Mouse (Mus musculus): ENCODE measurements around the gene Thpo. TPM values are rescaled to one million over a fixed set of nuclear protein-coding genes. Genes with fewer than 3 reads are reported as not detected.

The Thpo gene
- polyA plus RNA-seq, 1 experiment from 2014 or later: 0.62 TPM

GRCm38 (mm10) chr16:20726384-20726783, 7.9 kb downstream of the Thpo start:
- no peak for DNase-seq (ENCODE audit: low spot score)
- no peak for ATAC-seq (replicated peaks; ENCODE audit: low FRiP score, low read depth)
- no peaks in the 10 kb centered on the region for H3K4me1 ChIP-seq (replicated peaks; ENCODE audit: insufficient read depth, low read length)
- H3K9me3 ChIP-seq (replicated peaks; ENCODE audit: low read length): no peaks in the 10 kb centered on the region
- H3K4me3 ChIP-seq (replicated peaks; ENCODE audit: low read depth, low read length): no peak overlapping the region
- H3K36me3 ChIP-seq (ENCODE audit: insufficient read depth, low read length): peaks cover 3% of the 10 kb centered on the region; the same call in 1 of the 2 replicates
- H3K27me3 ChIP-seq (ENCODE audit: insufficient read depth, low read length): no peaks in the 10 kb centered on the region
- 64% methylated on average over 1 of the region's 1 CpGs for WGBS
- no peak overlapping the region for H3K27ac ChIP-seq
- H3K4me2 ChIP-seq (ENCODE audit: low read length): no peak overlapping the region
- H3K9ac ChIP-seq (ENCODE audit: low read depth, low read length): no peak overlapping the region
- no peak for TF ChIP-seq CTCF (IDR thresholded peaks at IDR 0.05; ENCODE audit: low read depth)

- H3K9me3 ChIP-seq (replicated peaks; ENCODE audit: low read length): no peaks in the 10 kb centered on the region
- H3K27ac ChIP-seq: no peak overlapping the region
- no peak overlapping the region for H3K4me2 ChIP-seq (ENCODE audit: low read length)
- no peak overlapping the region for H3K9ac ChIP-seq (ENCODE audit: low read depth, low read length)
- ATAC-seq (replicated peaks; ENCODE audit: low FRiP score, low read depth) (no peak), DNase-seq (ENCODE audit: low spot score) (no peak)
- H3K4me1 ChIP-seq (replicated peaks; ENCODE audit: insufficient read depth, low read length): no peaks in the 10 kb centered on the region
- no peak overlapping the region for H3K4me3 ChIP-seq (replicated peaks; ENCODE audit: low read depth, low read length)
- TF ChIP-seq CTCF (IDR thresholded peaks at IDR 0.05; ENCODE audit: low read depth): no peak
- H3K27me3 ChIP-seq (ENCODE audit: insufficient read depth, low read length): no peaks in the 10 kb centered on the region
- WGBS: 82% methylated on average over 4 of the region's 4 CpGs
- H3K36me3 ChIP-seq (ENCODE audit: insufficient read depth, low read length): peaks cover 6% of the 10 kb centered on the region
Measured at GRCm38 (mm10) chr16:20725750-20726149, 8.6 kb downstream of the Thpo start.

- no peak overlapping the region for H3K4me2 ChIP-seq (ENCODE audit: low read length)
- 83% methylated on average over 7 of the region's 7 CpGs for WGBS
Measured at GRCm38 (mm10) chr16:20725321-20725720, 9.0 kb downstream of the Thpo start.

GRCm38 (mm10) chr16:20724338-20724748, 10.0 kb downstream of the Thpo start:
- Histone ChIP-seq H3K9me3 (replicated peaks; ENCODE audit: low read length) (no peaks in the 10 kb centered on the region), H3K36me3 (ENCODE audit: insufficient read depth, low read length) (peaks cover 16% of the 10 kb centered on the region), H3K4me3 (replicated peaks; ENCODE audit: low read depth, low read length) (no peak overlapping the region), H3K4me1 (replicated peaks; ENCODE audit: insufficient read depth, low read length) (no peaks in the 10 kb centered on the region), H3K27ac (no peak overlapping the region), H3K27me3 (ENCODE audit: insufficient read depth, low read length) (no peaks in the 10 kb centered on the region), H3K9ac (ENCODE audit: low read depth, low read length) (no peak overlapping the region), H3K4me2 (ENCODE audit: low read length) (no peak overlapping the region)
- TF ChIP-seq CTCF (IDR thresholded peaks at IDR 0.05; ENCODE audit: low read depth): peak; percentile 90
- 34% methylated on average over 5 of the region's 5 CpGs for WGBS
- ATAC-seq (replicated peaks; ENCODE audit: low FRiP score, low read depth) (peak; percentile 76), DNase-seq (ENCODE audit: low spot score) (peak; percentile 87)

More at GRCm38 (mm10) chr16:20725321-20725720, 9.0 kb downstream of the Thpo start:
- Histone ChIP-seq H3K9ac (ENCODE audit: low read depth, low read length) (no peak overlapping the region), H3K4me1 (replicated peaks; ENCODE audit: insufficient read depth, low read length) (no peaks in the 10 kb centered on the region), H3K4me3 (replicated peaks; ENCODE audit: low read depth, low read length) (no peak overlapping the region), H3K27me3 (ENCODE audit: insufficient read depth, low read length) (no peaks in the 10 kb centered on the region), H3K27ac (no peak overlapping the region), H3K9me3 (replicated peaks; ENCODE audit: low read length) (no peaks in the 10 kb centered on the region), H3K36me3 (ENCODE audit: insufficient read depth, low read length) (peaks cover 10% of the 10 kb centered on the region)
- no peak for DNase-seq (ENCODE audit: low spot score)
- ATAC-seq (replicated peaks; ENCODE audit: low FRiP score, low read depth): no peak
- TF ChIP-seq CTCF (IDR thresholded peaks at IDR 0.05; ENCODE audit: low read depth): no peak

- Histone ChIP-seq H3K9ac (ENCODE audit: low read depth, low read length) (no peak overlapping the region), H3K4me3 (replicated peaks; ENCODE audit: low read depth, low read length) (no peak overlapping the region), H3K4me1 (replicated peaks; ENCODE audit: insufficient read depth, low read length) (0 out of 2 replicates have a peak, but pooled peaks cover 6% of the 10 kb centered on the region), H3K4me2 (ENCODE audit: low read length) (no peak overlapping the region), H3K27me3 (ENCODE audit: insufficient read depth, low read length) (no peaks in the 10 kb centered on the region), H3K36me3 (ENCODE audit: insufficient read depth, low read length) (peaks cover 16% of the 10 kb centered on the region), H3K9me3 (replicated peaks; ENCODE audit: low read length) (no peaks in the 10 kb centered on the region), H3K27ac (no peak overlapping the region)
- 40% methylated on average over 4 of the region's 4 CpGs for WGBS
- no peak for TF ChIP-seq CTCF (IDR thresholded peaks at IDR 0.05; ENCODE audit: low read depth)
- no peak for ATAC-seq (replicated peaks; ENCODE audit: low FRiP score, low read depth)
- no peak for DNase-seq (ENCODE audit: low spot score)
Measured at GRCm38 (mm10) chr16:20723247-20723646, 11.1 kb downstream of the Thpo start.

- 0 out of 2 replicates have a peak, but pooled peaks cover 6% of the 10 kb centered on the region for H3K4me1 ChIP-seq (replicated peaks; ENCODE audit: insufficient read depth, low read length)
- H3K36me3 ChIP-seq (ENCODE audit: insufficient read depth, low read length): peaks cover 16% of the 10 kb centered on the region
- DNase-seq (ENCODE audit: low spot score): no peak
- no peak overlapping the region for H3K9ac ChIP-seq (ENCODE audit: low read depth, low read length)
- ATAC-seq (replicated peaks; ENCODE audit: low FRiP score, low read depth): no peak
- no peak overlapping the region for H3K4me2 ChIP-seq (ENCODE audit: low read length)
- H3K27me3 ChIP-seq (ENCODE audit: insufficient read depth, low read length): no peaks in the 10 kb centered on the region
- no peaks in the 10 kb centered on the region for H3K9me3 ChIP-seq (replicated peaks; ENCODE audit: low read length)
- TF ChIP-seq CTCF (IDR thresholded peaks at IDR 0.05; ENCODE audit: low read depth): no peak
- no peak overlapping the region for H3K27ac ChIP-seq
- WGBS: 55% methylated on average over 4 of the region's 4 CpGs
- no peak overlapping the region for H3K4me3 ChIP-seq (replicated peaks; ENCODE audit: low read depth, low read length)
Measured at GRCm38 (mm10) chr16:20722736-20723135, 11.6 kb downstream of the Thpo start.

GRCm38 (mm10) chr16:20721808-20722207, 12.5 kb downstream of the Thpo start:
- no peak overlapping the region for H3K27ac ChIP-seq
- H3K9me3 ChIP-seq (replicated peaks; ENCODE audit: low read length): no peaks in the 10 kb centered on the region
- H3K9ac ChIP-seq (ENCODE audit: low read depth, low read length): no peak overlapping the region
- ATAC-seq (replicated peaks; ENCODE audit: low FRiP score, low read depth): no peak
- no peak overlapping the region for H3K4me3 ChIP-seq (replicated peaks; ENCODE audit: low read depth, low read length)
- 83% methylated on average over 10 of the region's 10 CpGs for WGBS
- H3K4me1 ChIP-seq (replicated peaks; ENCODE audit: insufficient read depth, low read length): peaks cover 6% of the 10 kb centered on the region; the same call in 1 of the 2 replicates
- H3K4me2 ChIP-seq (ENCODE audit: low read length): no peak overlapping the region
- peaks cover 16% of the 10 kb centered on the region for H3K36me3 ChIP-seq (ENCODE audit: insufficient read depth, low read length)
- H3K27me3 ChIP-seq (ENCODE audit: insufficient read depth, low read length): no peaks in the 10 kb centered on the region
- TF ChIP-seq CTCF (IDR thresholded peaks at IDR 0.05; ENCODE audit: low read depth): no peak
- no peak for DNase-seq (ENCODE audit: low spot score)
